Mouse (Mus musculus) mammary gland, adult 2 months (tissue): ENCODE data around the gene Pias4. TPM values are rescaled to one million over a fixed set of nuclear protein-coding genes. Genes with fewer than 3 reads are reported as not detected.

ENCODE experiments used
- polyA plus RNA-seq: library from polyadenylated mRNA; depleted of rRNA; stranded (reverse); fragments of >200 nt; gene quantifications from 2 replicates; pipeline ENCODE4 v1.2.3, GENCODE M21; 2012; ENCODE audit warnings: low replicate concordance; rRNA removed

Gene Pias4
- 36.6 and 47.6 TPM in 2 replicates for polyA plus RNA-seq

GRCm38 (mm10) chr10:81167200-81168086 lies at the start of gene Pias4:
TSS of gene Pias4 (minus strand) at chr10:81167923.

GRCm38 (mm10) chr10:81201807-81202758 lies 34.4 kb upstream of the Pias4 start, which contains the start of gene Nmrk2:
TSS of gene Nmrk2 (minus strand) at chr10:81202051.

GRCm38 (mm10) chr10:81183805-81184204 lies 16.1 kb upstream of the Pias4 start, which contains the start of gene 4930442H23Rik:
TSS of gene 4930442H23Rik (minus strand) at chr10:81183849.

GRCm38 (mm10) chr10:81182336-81183333 lies 14.9 kb upstream of the Pias4 start, which contains the start of gene Dapk3:
TSS of gene Dapk3 (plus strand) at chr10:81183005.

GRCm38 (mm10) chr10:81176466-81177271 lies 8.9 kb upstream of the Pias4 start, which contains the start of gene Eef2:
TSS of gene Eef2 (plus strand) at chr10:81176631.

GRCm38 (mm10) chr10:81134966-81135681 lies 32.6 kb downstream of the Pias4 start, which contains the start of gene Zbtb7a:
TSS of gene Zbtb7a (plus strand) at chr10:81135220.

GRCm38 (mm10) chr10:81105565-81106112 lies 62.1 kb downstream of the Pias4 start, which contains the start of gene Map2k2:
TSS of gene Map2k2 (plus strand) at chr10:81105915.

Other genes with a start within 250 kb of the Pias4 start
- gene Lmnb2, start 249.7 kb downstream of the Pias4 start, polyA plus RNA-seq = 11.2 and 14.6 TPM in 2 replicates
- gene Gadd45b, start 237.8 kb downstream of the Pias4 start, polyA plus RNA-seq = 31.8 and 52.6 TPM in 2 replicates
- 6.4 and 7.3 TPM in 2 replicates for gene Gng7, start 153.0 kb downstream of the Pias4 start, polyA plus RNA-seq
- 0.09 and 0.27 TPM in 2 replicates for gene Diras1, start 142.3 kb downstream of the Pias4 start, polyA plus RNA-seq
- 36.6 and 42.0 TPM in 2 replicates for gene Slc39a3, start 130.5 kb downstream of the Pias4 start, polyA plus RNA-seq
- gene Sgta, start 107.7 kb downstream of the Pias4 start, polyA plus RNA-seq = 313 and 371 TPM in 2 replicates
- 30.9 and 38.7 TPM in 2 replicates for gene Thop1, start 97.9 kb downstream of the Pias4 start, polyA plus RNA-seq
- gene Creb3l3, start 69.0 kb downstream of the Pias4 start, polyA plus RNA-seq = 2.5 TPM in 2 replicates
- 152 and 291 TPM in 2 replicates for gene Map2k2, start 62.0 kb downstream of the Pias4 start, polyA plus RNA-seq
- 45.5 and 121 TPM in 2 replicates for gene Zbtb7a, start 32.7 kb downstream of the Pias4 start, polyA plus RNA-seq
- gene Eef2, start 8.7 kb upstream of the Pias4 start, polyA plus RNA-seq = 1,357 and 1,920 TPM in 2 replicates
- gene Dapk3, start 15.1 kb upstream of the Pias4 start, polyA plus RNA-seq = 41.3 and 86.2 TPM in 2 replicates
- not detected in 2 replicates for gene 4930442H23Rik, start 15.9 kb upstream of the Pias4 start, polyA plus RNA-seq
- 3.4 TPM in 1 of 2 replicates, not detected in the other for gene Nmrk2, start 34.1 kb upstream of the Pias4 start, polyA plus RNA-seq
- 0.98 and 1.3 TPM in 2 replicates for gene Atcay, start 62.9 kb upstream of the Pias4 start, polyA plus RNA-seq
- 12.8 and 21.1 TPM in 2 replicates for gene Zfr2, start 65.2 kb upstream of the Pias4 start, polyA plus RNA-seq
- 6.9 and 12.2 TPM in 2 replicates for gene Matk, start 85.0 kb upstream of the Pias4 start, polyA plus RNA-seq
- 46.1 and 120 TPM in 2 replicates for gene Mrpl54, start 99.0 kb upstream of the Pias4 start, polyA plus RNA-seq
- 145 and 166 TPM in 2 replicates for gene Apba3, start 99.0 kb upstream of the Pias4 start, polyA plus RNA-seq
- gene Tjp3, start 123.7 kb upstream of the Pias4 start, polyA plus RNA-seq = 12.5 and 27.1 TPM in 2 replicates
- 84.9 and 118 TPM in 2 replicates for gene Pip5k1c, start 125.0 kb upstream of the Pias4 start, polyA plus RNA-seq
- gene Cactin, start 153.2 kb upstream of the Pias4 start, polyA plus RNA-seq = 19.2 and 33.9 TPM in 2 replicates
- 14.6 and 42.3 TPM in 2 replicates for gene Tbxa2r, start 160.8 kb upstream of the Pias4 start, polyA plus RNA-seq
- 1.7 and 2.7 TPM in 2 replicates for gene Gipc3, start 175.3 kb upstream of the Pias4 start, polyA plus RNA-seq
- 70.7 and 162 TPM in 2 replicates for gene Hmg20b, start 182.6 kb upstream of the Pias4 start, polyA plus RNA-seq
- 37.3 and 90.2 TPM in 2 replicates for gene Mfsd12, start 189.6 kb upstream of the Pias4 start, polyA plus RNA-seq
- 2.6 and 5.7 TPM in 2 replicates for gene 4930404N11Rik, start 197.9 kb upstream of the Pias4 start, polyA plus RNA-seq
- gene Fzr1, start 210.6 kb upstream of the Pias4 start, polyA plus RNA-seq = 84.0 and 94.3 TPM in 2 replicates
- 66.9 and 127 TPM in 2 replicates for gene Dohh, start 216.5 kb upstream of the Pias4 start, polyA plus RNA-seq
- gene Gm48551, start 216.5 kb upstream of the Pias4 start, polyA plus RNA-seq = 3.2 and 4.8 TPM in 2 replicates
- gene Gm48552, start 221.1 kb upstream of the Pias4 start, polyA plus RNA-seq = 2.1 and 6.3 TPM in 2 replicates
- gene Smim24, start 225.1 kb upstream of the Pias4 start, polyA plus RNA-seq = 10.4 and 14.3 TPM in 2 replicates